Mouse (Mus musculus): ENCODE results near the gene Mob4. TPM values are rescaled to one million over a fixed set of nuclear protein-coding genes. Genes with fewer than 3 reads are reported as not detected.
"Not testable (repeated sequence)": the region's sequence is repeated elsewhere in the genome, so short reads cannot be mapped to it uniquely, and the experiment has no call there.

Gene Mob4
- total and polyA plus RNA-seq, 3 experiments = 11.1 to 32.0 (median 27.8) TPM

DNA sequence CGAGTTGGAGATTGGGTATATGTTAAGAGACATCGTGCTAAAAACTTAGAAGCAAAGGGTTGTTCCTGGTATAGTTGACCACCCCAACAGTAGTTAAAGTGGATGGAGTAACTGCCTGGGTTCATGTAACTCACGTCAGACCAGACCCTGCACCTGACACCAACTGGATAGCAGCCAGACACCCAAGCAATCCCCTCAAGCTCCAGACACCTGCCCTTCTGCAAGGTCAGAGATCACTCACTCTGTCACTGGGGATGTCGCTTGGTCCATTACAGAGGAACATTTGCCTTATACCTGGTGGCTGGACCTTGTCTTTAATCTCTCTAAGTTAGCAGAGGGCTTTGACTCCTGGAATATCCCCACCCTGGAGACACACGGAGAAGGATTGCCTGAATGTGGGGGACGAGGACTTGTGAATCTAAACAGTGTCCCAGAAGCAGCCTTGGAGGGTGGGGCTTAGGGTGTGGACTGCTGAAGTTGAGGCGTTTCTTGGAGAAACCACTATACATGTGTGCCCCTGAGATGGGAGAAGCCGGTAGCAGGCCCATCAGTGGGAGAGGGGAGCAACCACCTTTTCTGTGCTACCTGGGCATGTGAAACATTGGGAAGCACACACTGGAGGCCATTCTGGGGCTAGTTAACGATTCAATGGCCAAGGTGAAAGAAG lies 24.0 kb upstream of the Mob4 start:
- whole genome bisulfite sequencing = 86% methylated on average over 9 of the region's 9 CpGs
- H3K27me3 ChIP-seq (ENCODE audit: control insufficient read depth, insufficient read depth, low read length) = no peaks in the 10 kb centered on the region
- H3K27ac ChIP-seq = no peak overlapping the region
- TF ChIP-seq POLR2A (IDR thresholded peaks at IDR 0.05; ENCODE audit: insufficient read depth, low read depth, low read length) (no peak), EP300 (IDR thresholded peaks at IDR 0.05; ENCODE audit: insufficient read depth, low read depth, low read length) (no peak), CTCF (IDR thresholded peaks at IDR 0.05) (no peak)
- no peaks in the 10 kb centered on the region for H3K79me2 ChIP-seq (replicated peaks; ENCODE audit: control insufficient read depth, insufficient read depth, low read length)
- no peak overlapping the region for H3K4me3 ChIP-seq
- DNase-seq = no peak
- H3K4me1 ChIP-seq (ENCODE audit: control insufficient read depth, insufficient read depth, low read length) = no peaks in the 10 kb centered on the region
- H3K9ac ChIP-seq (ENCODE audit: low read depth, low read length) = no peak overlapping the region
- H3K36me3 ChIP-seq (ENCODE audit: control insufficient read depth, insufficient read depth, low read length) = no peaks in the 10 kb centered on the region
- intact Hi-C loops (cut with DNase I) = no loop called here

DNA sequence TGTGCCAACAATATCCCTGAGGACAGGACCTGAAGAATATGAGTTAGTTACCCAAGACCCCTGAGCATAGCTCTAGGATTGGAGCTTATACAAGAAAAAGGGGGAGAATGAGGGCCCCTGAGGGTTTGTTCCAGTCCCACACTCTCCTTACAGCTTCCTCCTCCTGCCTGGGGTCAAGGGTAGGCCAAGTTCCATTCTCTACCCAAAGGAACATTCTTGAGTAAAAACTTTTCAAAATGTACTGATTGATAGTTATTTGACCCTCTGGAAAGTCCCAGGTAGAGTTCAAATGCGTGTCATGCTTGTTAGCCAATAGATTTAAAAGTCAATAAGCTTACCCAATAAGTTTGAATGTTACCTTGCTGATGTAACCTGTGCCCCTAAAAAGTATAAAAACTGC lies 23.4 kb upstream of the Mob4 start:
- DNase-seq = no peak
- Histone ChIP-seq H3K4me1 (ENCODE audit: control insufficient read depth, insufficient read depth, low read length) (no peaks in the 10 kb centered on the region), H3K27ac (no peak overlapping the region), H3K36me3 (ENCODE audit: control insufficient read depth, insufficient read depth, low read length) (no peaks in the 10 kb centered on the region), H3K4me3 (no peak overlapping the region), H3K27me3 (ENCODE audit: control insufficient read depth, insufficient read depth, low read length) (no peaks in the 10 kb centered on the region), H3K79me2 (replicated peaks; ENCODE audit: control insufficient read depth, insufficient read depth, low read length) (no peaks in the 10 kb centered on the region), H3K9ac (ENCODE audit: low read depth, low read length) (no peak overlapping the region)
- 90% methylated on average over 1 of the region's 1 CpGs for WGBS
- intact Hi-C loops (cut with DNase I) = no loop called here
- TF ChIP-seq POLR2A (IDR thresholded peaks at IDR 0.05; ENCODE audit: insufficient read depth, low read depth, low read length) (no peak), EP300 (IDR thresholded peaks at IDR 0.05; ENCODE audit: insufficient read depth, low read depth, low read length) (no peak), CTCF (IDR thresholded peaks at IDR 0.05) (no peak)

DNA sequence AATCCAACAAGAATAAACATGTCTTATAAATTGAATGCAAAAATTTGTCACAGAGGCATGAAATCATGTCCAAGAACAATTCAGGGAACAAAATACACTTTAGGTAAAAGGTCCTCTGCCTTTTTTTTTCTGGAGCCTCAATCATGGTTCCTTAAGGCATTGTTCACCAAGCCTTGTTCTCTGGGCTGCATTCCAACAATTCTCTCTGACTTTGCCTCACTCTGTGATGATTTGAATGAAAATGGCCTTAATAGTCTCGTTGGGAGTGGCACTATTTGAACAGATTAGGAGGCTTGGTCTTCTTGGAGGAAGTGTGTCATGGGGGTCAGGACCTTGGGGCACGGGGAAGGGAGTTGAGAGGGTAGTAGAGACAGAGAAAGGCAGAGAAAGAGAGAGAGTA lies 22.6 kb upstream of the Mob4 start:
- Histone ChIP-seq H3K27ac (no peak overlapping the region), H3K79me2 (replicated peaks; ENCODE audit: control insufficient read depth, insufficient read depth, low read length) (no peaks in the 10 kb centered on the region), H3K27me3 (ENCODE audit: control insufficient read depth, insufficient read depth, low read length) (no peaks in the 10 kb centered on the region), H3K4me1 (ENCODE audit: control insufficient read depth, insufficient read depth, low read length) (no peaks in the 10 kb centered on the region), H3K9ac (ENCODE audit: low read depth, low read length) (no peak overlapping the region), H3K36me3 (ENCODE audit: control insufficient read depth, insufficient read depth, low read length) (no peaks in the 10 kb centered on the region), H3K4me3 (no peak overlapping the region)
- intact Hi-C loops (cut with DNase I) = no loop called here
- no peak for TF ChIP-seq EP300 (IDR thresholded peaks at IDR 0.05; ENCODE audit: insufficient read depth, low read depth, low read length)
- TF ChIP-seq POLR2A (IDR thresholded peaks at IDR 0.05; ENCODE audit: insufficient read depth, low read depth, low read length) = no peak
- no peak for TF ChIP-seq CTCF (IDR thresholded peaks at IDR 0.05)
- no peak for DNase-seq
- WGBS = 33% methylated on average over 2 of the region's 2 CpGs

DNA sequence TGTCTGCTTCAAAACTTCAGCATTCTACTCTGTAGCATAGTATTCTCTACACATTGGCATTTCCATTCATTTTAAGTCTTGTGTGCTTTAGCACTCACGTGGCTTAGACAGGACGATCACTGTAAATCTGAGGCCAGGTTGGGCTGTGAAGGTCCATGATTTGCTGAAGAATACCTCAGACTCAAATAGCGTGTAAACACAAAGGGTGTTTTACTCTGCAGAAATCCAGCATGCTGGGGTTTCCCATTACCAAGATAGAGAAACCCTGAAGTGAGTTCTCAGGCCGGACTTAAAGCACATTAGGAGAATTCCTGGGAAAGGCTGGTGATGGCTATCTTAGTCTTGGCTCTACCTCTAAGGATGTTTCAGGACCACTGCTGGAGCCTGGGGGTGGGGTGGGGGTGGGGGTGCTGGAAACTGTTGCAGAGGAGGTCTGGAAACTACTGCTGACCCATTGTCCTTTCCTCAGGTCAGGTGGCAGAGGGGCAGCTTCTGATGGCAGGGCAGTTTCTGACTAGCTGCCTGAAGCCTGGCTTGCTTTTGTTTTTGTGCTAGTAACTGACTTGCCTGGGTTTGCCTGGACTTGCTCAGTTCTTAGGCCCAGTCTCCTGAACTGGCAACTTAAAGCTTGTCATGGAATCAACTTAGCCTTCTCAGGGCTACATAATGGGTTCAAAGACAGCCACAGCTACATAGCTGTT lies 21.8 kb upstream of the Mob4 start:
- WGBS = 94% methylated on average over 4 of the region's 4 CpGs
- Histone ChIP-seq H3K4me1 (ENCODE audit: control insufficient read depth, insufficient read depth, low read length) (no peaks in the 10 kb centered on the region), H3K9ac (ENCODE audit: low read depth, low read length) (no peak overlapping the region), H3K27ac (no peak overlapping the region), H3K36me3 (ENCODE audit: control insufficient read depth, insufficient read depth, low read length) (no peaks in the 10 kb centered on the region), H3K27me3 (ENCODE audit: control insufficient read depth, insufficient read depth, low read length) (no peaks in the 10 kb centered on the region), H3K79me2 (replicated peaks; ENCODE audit: control insufficient read depth, insufficient read depth, low read length) (no peaks in the 10 kb centered on the region), H3K4me3 (no peak overlapping the region)
- DNase-seq = no peak
- intact Hi-C loops (cut with DNase I) = no loop called here
- TF ChIP-seq POLR2A (IDR thresholded peaks at IDR 0.05; ENCODE audit: insufficient read depth, low read depth, low read length) (no peak), EP300 (IDR thresholded peaks at IDR 0.05; ENCODE audit: insufficient read depth, low read depth, low read length) (no peak), CTCF (IDR thresholded peaks at IDR 0.05) (no peak)

DNA sequence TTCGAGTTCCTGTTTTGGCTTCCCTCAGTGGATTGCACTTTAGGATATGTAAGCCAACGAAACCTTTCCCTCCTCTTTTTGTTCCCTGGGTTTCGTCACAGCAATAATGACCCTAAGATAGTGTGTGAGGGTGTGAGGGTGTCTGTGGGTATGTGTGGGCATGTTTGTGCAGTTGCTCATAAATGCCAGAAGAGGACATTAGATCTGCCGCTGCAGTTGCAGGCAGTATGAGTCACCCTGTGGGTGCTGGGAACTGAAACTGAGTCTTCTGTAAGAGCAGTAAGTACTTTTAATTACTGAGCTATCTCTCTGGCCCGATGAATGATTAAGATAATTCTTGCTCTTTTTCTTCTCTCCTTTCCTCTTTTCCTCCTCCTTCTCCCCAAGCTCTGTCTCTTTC lies 8.0 kb upstream of the Mob4 start:
- no peak overlapping the region for H3K9ac ChIP-seq (ENCODE audit: low read depth, low read length)
- H3K79me2 ChIP-seq (replicated peaks; ENCODE audit: control insufficient read depth, insufficient read depth, low read length) = no peaks in the 10 kb centered on the region
- H3K36me3 ChIP-seq (ENCODE audit: control insufficient read depth, insufficient read depth, low read length) = no peaks in the 10 kb centered on the region
- TF ChIP-seq CTCF (IDR thresholded peaks at IDR 0.05) (no peak), POLR2A (IDR thresholded peaks at IDR 0.05; ENCODE audit: insufficient read depth, low read depth, low read length) (no peak), EP300 (IDR thresholded peaks at IDR 0.05; ENCODE audit: insufficient read depth, low read depth, low read length) (no peak)
- intact Hi-C loops (cut with DNase I) = no loop called here
- 89% methylated on average over 5 of the region's 5 CpGs for WGBS
- no peak for DNase-seq
- no peak overlapping the region for H3K27ac ChIP-seq
- no peaks in the 10 kb centered on the region for H3K27me3 ChIP-seq (ENCODE audit: control insufficient read depth, insufficient read depth, low read length)
- H3K4me1 ChIP-seq (ENCODE audit: control insufficient read depth, insufficient read depth, low read length) = no peaks in the 10 kb centered on the region
- H3K4me3 ChIP-seq = no peak overlapping the region

DNA sequence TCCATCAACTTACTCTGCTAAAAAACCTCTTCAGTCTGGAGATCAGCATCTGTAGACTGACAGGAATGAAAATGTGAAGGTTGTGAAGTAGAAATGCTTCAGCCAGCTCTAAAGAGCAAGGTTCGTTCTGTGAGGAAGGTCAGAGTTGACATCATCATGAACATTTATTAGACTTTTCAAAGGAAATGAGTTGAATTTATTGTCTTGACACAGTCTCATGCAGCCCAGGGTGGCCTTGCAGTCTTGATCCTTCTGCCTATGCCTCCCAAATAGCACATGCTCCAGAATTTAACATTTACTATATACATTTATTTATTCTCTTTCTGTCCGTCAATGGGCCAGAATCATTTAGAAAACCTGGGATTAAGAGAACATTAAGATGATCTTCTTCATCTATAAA lies 7.5 kb upstream of the Mob4 start:
- no peaks in the 10 kb centered on the region for H3K36me3 ChIP-seq (ENCODE audit: control insufficient read depth, insufficient read depth, low read length)
- WGBS = 89% methylated on average over 2 of the region's 2 CpGs
- no peak for TF ChIP-seq CTCF (IDR thresholded peaks at IDR 0.05)
- no peak for TF ChIP-seq POLR2A (IDR thresholded peaks at IDR 0.05; ENCODE audit: insufficient read depth, low read depth, low read length)
- TF ChIP-seq EP300 (IDR thresholded peaks at IDR 0.05; ENCODE audit: insufficient read depth, low read depth, low read length) = no peak
- no peaks in the 10 kb centered on the region for H3K79me2 ChIP-seq (replicated peaks; ENCODE audit: control insufficient read depth, insufficient read depth, low read length)
- H3K4me3 ChIP-seq = no peak overlapping the region
- H3K9ac ChIP-seq (ENCODE audit: low read depth, low read length) = no peak overlapping the region
- DNase-seq = no peak
- no peak overlapping the region for H3K27ac ChIP-seq
- intact Hi-C loops (cut with DNase I) = no loop called here
- H3K4me1 ChIP-seq (ENCODE audit: control insufficient read depth, insufficient read depth, low read length) = no peaks in the 10 kb centered on the region
- no peaks in the 10 kb centered on the region for H3K27me3 ChIP-seq (ENCODE audit: control insufficient read depth, insufficient read depth, low read length)

DNA sequence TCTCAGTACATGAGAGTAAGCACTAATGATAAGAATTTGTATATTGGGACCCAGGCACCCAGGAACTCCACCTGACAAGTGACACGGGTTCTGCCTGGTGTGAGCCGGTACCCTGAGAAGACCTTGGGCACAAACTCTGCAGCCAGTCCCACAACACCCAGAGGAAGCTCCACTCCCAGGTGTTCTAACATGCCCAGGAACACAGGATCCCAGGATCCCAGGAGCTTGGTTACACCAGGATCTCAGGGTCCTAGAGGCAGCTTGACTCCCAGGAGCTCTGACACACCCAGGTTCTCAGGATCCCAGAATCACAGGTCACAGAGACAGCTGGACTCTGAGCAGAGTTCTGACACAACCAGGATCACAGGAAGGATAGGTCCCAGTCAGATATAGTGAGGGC lies 6.9 kb upstream of the Mob4 start:
- 96% methylated on average over 2 of the region's 2 CpGs for WGBS
- H3K4me1 ChIP-seq (ENCODE audit: control insufficient read depth, insufficient read depth, low read length); H3K9ac ChIP-seq (ENCODE audit: low read depth, low read length); intact Hi-C loops (cut with DNase I); H3K27me3 ChIP-seq (ENCODE audit: control insufficient read depth, insufficient read depth, low read length); H3K27ac ChIP-seq; H3K79me2 ChIP-seq (replicated peaks; ENCODE audit: control insufficient read depth, insufficient read depth, low read length); DNase-seq; H3K4me3 ChIP-seq; H3K36me3 ChIP-seq (ENCODE audit: control insufficient read depth, insufficient read depth, low read length): not testable (repeated sequence)
